Mouse (Mus musculus) kidney, adult 2 months (tissue): ENCODE results near the gene Itgb7. TPM values are rescaled to one million over a fixed set of nuclear protein-coding genes. Genes with fewer than 3 reads are reported as not detected.
A peak's percentile ranks its signal among the peaks of the same experiment; 100 is the strongest.

Experiments used
- DNase-seq: peaks from one replicate; pipeline ENCODE4 v3.0.0; 2021
- H3K27ac ChIP-seq: fragments of 200-500 bp; 2 replicates; pipeline ENCODE4 v1.5.1; 2012; ENCODE audit warnings: low read depth, low read length, control low read depth, inconsistent platforms; ENCODE audit not compliant: insufficient read depth
- H3K27me3 ChIP-seq: fragments of 200-500 bp; replicated peaks from 2 replicates; pipeline ENCODE4 v1.6.1; 2012; ENCODE audit warnings: mild to moderate bottlenecking, moderate library complexity, low read length, inconsistent platforms; ENCODE audit not compliant: control insufficient read depth, insufficient read depth
- H3K36me3 ChIP-seq: fragments of 200-500 bp; 2 replicates; pipeline ENCODE4 v1.6.1; 2012; ENCODE audit warnings: mild to moderate bottlenecking, moderate library complexity, low read length, inconsistent platforms; ENCODE audit not compliant: control insufficient read depth, insufficient read depth
- H3K4me1 ChIP-seq: fragments of 200-500 bp; 2 replicates; pipeline ENCODE4 v1.6.1; 2011; ENCODE audit warnings: low read length; ENCODE audit not compliant: control insufficient read depth, insufficient read depth
- H3K4me3 ChIP-seq: fragments of 200-500 bp; 2 replicates; pipeline ENCODE4 v1.5.1; 2011; ENCODE audit warnings: mild to moderate bottlenecking, low read depth, low read length, control low read depth; ENCODE audit not compliant: insufficient read depth
- CTCF ChIP-seq: fragments of 200-500 bp; conservative IDR thresholded peaks from 2 replicates; pipeline ENCODE4 v1.5.1; 2011; ENCODE audit warnings: low read depth, mild to moderate bottlenecking, control low read depth, low read length, moderate library complexity, mixed read lengths; ENCODE audit not compliant: insufficient read depth, insufficient read length
- POLR2A ChIP-seq: fragments of 200-500 bp; IDR thresholded peaks from one replicate; pipeline ENCODE4 v1.6.1; 2011; ENCODE audit warnings: low read depth, low read length, control low read depth
- WGBS: fragments of 180-500 bp; shearing (Covaris S2); methylation state at CpG from one replicate; pipeline ENCODE4 v1.1.7; 2018; 5-methylcytosine and 5-hydroxymethylcytosine counted together
- polyA plus RNA-seq: library from polyadenylated mRNA; depleted of rRNA; stranded (reverse); fragments of >200 nt; gene quantifications from 2 replicates; pipeline ENCODE4 v1.2.3, GENCODE M21; 2012

Itgb7 gene
- polyA plus RNA-seq, 1 experiment: 11.1 TPM

DNA sequence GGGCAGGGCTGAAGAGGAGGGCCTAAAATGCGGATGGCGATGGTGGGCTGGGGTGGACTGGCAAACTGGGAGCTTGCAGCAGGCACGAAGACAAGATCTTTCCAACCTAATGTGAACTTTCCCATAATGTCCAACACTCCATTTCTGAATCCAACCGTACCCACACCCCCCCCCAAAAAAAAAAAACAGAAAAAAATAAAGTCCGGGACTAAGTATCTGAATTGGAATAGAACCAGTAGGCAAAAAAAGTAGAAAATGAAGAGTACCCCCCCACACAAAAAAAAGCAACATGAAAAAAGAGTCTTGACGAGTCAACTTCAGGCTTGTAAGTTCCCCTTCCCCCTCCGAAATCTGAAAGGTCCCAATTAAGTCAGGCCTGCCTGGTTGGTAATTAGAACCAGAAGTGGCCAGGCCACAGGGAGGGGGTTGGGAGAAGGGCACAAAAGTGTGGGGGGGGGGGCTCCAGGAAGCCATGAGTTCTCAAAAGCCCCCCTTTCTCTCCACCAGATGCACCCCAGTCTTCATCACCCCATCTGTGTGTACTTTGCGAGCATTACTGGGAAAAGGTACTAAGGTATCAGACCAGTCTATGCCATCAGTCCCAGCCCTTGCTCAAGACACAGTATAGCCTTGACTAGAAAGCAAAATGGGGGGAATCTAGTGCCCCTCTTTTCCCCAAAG, 16.5 kb upstream of the Itgb7 start:
- Histone ChIP-seq H3K4me3 (peak overlapping the region; percentile 57), H3K27ac (peak overlapping the region; percentile 81), H3K36me3 (no peaks in the 10 kb centered on the region), H3K4me1 (peaks cover 15% of the 10 kb centered on the region), H3K27me3 (no peaks in the 10 kb centered on the region)
- WGBS: 15% methylated on average over 8 of the region's 8 CpGs
- DNase-seq: no peak
- TF ChIP-seq POLR2A (no peak), CTCF (no peak)

- TF ChIP-seq CTCF (no peak), POLR2A (peak; percentile 30)
- Histone ChIP-seq H3K27me3 (no peaks in the 10 kb centered on the region), H3K4me3 (peak overlapping the region; percentile 63), H3K4me1 (peaks cover 15% of the 10 kb centered on the region), H3K36me3 (no peaks in the 10 kb centered on the region), H3K27ac (peak overlapping the region; percentile 99)
- 1% methylated on average over 65 of the region's 65 CpGs for WGBS
- DNase-seq: peak; percentile 86
These were observed 15.7 kb upstream of the Itgb7 start for GRCm38 (mm10) chr15:102247252-102248130.

DNA sequence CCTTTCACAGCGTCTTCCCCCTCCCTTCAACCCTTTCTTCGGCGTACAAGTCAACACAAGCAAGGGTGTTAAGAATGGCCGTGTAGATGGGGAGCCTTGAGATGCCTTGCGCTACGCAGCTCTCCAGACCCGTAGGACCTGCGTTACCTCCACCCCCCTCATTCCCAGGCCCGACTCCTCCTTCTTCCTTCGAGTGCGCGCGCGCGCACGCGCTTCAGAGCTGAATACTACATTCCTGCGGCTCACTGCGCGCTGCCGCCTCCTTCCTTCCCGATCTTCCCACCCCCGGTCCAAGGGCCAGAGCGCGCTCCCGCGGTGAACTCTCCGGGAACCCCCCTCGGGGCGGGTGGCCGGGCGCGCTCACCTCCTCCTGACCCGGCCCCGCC, 15.1 kb upstream of the Itgb7 start:
- WGBS: under 1% methylated on average over 35 of the region's 35 CpGs
- Histone ChIP-seq H3K36me3 (no peaks in the 10 kb centered on the region), H3K4me1 (peaks cover 15% of the 10 kb centered on the region), H3K27ac (peak overlapping the region; percentile 97), H3K4me3 (peak overlapping the region; percentile 70), H3K27me3 (no peaks in the 10 kb centered on the region)
- TF ChIP-seq CTCF (no peak), POLR2A (peak; percentile 83)
- peak; percentile 99 for DNase-seq

DNA sequence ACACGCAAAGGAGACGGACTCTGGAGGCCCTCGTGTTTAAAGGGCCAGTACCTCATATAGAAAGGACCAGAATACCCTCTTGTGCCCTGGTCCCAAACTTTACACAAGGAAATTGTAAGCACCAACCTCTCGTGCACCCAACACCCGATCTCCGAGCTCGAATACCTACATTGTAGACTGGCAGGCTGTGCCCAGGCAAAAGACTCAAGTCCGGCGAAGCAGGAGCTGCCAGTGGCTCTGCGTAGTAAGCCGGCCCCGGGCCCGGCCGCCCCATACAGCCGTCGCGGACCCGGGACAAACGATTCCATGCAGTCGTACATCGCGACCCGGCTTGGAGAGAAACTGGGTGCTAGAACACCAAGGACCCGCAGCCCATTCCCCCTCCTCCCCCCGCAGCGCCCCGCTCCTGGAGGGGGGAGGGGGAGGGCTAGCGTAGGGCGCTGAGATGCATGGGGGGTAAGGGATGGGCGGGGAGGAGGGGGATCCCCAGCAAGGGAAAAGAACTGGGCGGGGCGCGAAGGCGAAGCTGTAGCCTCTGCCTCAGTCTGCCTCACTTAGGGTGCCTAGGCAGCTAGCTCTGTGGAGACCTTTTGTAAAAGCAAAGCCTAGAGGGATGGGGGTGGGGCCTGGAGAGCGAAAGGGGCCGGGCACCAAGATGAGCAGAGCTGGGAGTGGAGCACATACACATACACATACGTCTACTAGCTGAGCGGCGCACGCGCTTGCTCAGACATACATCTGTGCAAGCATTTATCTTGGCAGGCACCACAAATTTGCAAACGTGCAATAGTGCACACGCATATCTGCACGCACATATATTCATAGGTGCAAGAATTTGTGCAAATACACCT, 14.4 kb upstream of the Itgb7 start:
- Histone ChIP-seq H3K27ac (peak overlapping the region; percentile 97), H3K36me3 (no peaks in the 10 kb centered on the region), H3K4me3 (peak overlapping the region; percentile 70), H3K27me3 (no peaks in the 10 kb centered on the region), H3K4me1 (peaks cover 15% of the 10 kb centered on the region)
- under 1% methylated on average over 43 of the region's 44 CpGs for WGBS
- peak; percentile 86 for DNase-seq
- TF ChIP-seq CTCF: no peak
- TF ChIP-seq POLR2A: peak; percentile 57

- Histone ChIP-seq H3K4me3 (peak overlapping the region; percentile 70), H3K27me3 (no peaks in the 10 kb centered on the region), H3K27ac (peak overlapping the region; percentile 90), H3K4me1 (peaks cover 15% of the 10 kb centered on the region), H3K36me3 (no peaks in the 10 kb centered on the region)
- TF ChIP-seq CTCF (no peak), POLR2A (peak; percentile 13)
- WGBS: 12% methylated on average over 14 of the region's 14 CpGs
- peak; percentile 32 for DNase-seq
These were observed 13.7 kb upstream of the Itgb7 start for GRCm38 (mm10) chr15:102245461-102245881.

DNA sequence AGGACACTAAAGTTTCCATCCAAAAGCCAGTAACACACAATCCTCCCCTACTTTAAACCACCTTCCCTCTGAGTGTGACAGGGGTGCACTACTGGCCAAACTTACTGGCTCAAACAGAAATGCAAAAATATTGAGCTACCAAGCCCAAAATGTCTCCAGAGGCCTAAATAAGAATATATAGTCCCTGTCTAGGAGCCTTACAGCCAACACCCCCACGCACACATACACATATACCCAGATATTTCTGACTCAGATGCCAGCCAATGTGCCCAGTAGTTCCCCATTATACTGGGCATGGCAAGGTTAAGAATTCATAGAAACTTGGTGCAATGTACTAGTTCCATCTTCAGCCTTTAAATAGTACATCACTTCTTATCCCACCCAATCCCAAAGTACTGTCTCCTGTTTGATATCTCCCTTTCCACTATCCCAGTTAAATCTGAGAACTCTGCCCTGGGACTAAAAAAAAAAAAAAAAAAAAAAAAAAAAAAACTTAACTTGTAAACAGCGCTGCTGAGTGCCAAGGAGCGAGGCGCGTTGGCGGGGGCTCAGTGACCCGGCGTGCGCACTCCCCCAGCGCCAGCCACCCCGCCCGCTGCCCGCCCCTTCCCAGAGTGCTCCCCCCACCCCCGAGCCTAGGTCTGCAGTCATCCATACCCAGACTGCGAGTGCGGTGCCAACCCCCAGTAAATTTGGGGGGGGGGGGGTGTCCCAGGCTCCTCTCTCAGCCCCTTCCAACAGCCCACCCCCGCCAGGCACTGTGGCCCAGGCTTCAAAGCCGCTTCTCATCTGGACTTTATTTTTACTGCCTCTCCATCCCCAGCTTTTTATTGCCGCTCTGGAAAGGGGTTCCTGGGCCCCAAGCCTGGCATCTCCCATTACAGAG, 12.8 kb upstream of the Itgb7 start:
- H3K27ac ChIP-seq: peak overlapping the region; percentile 90
- TF ChIP-seq POLR2A: no peak
- H3K4me3 ChIP-seq: peak overlapping the region; percentile 70
- peaks cover 13% of the 10 kb centered on the region for H3K4me1 ChIP-seq
- H3K27me3 ChIP-seq: no peaks in the 10 kb centered on the region
- no peaks in the 10 kb centered on the region for H3K36me3 ChIP-seq
- DNase-seq: peak; percentile 57
- 15% methylated on average over 19 of the region's 19 CpGs for WGBS
